Mouse (Mus musculus): Measurements from ENCODE around the gene Gm7971.
"Not testable (repeated sequence)": the region's sequence is repeated elsewhere in the genome, so short reads cannot be mapped to it uniquely, and the experiment has no call there.

Gm7971 gene

DNA sequence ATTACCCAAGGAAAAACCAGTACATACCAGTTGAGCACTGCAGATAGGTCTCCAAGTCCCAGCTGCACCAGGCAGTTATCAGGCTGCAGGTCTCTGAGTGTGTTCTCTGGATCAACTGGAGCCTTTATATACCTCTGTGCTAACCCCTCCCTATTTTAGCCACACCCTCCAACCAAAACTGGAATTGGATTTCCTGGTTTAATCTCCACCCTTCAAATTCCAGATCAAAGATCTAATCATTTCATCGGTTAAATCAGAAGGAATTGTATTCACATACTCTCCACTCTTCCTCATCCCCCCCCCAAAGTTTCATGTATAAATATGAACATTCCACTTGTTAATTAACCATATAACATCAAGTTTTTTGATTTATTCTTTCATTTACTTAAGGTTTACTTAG lies at the start of gene Gm7971:
Gene Gm7971 (minus strand): TSS at position 101 of the 400 bp plus-strand sequence.
- not testable (repeated sequence) for DNase-seq (ENCODE audit: extremely low read depth, low read depth)
